Mouse (Mus musculus) cerebellum, adult 9-11 months (tissue): ENCODE measurements around the gene 4933411K16Rik.

Experiments used
- DNase-seq: peaks from one replicate; pipeline ENCODE4 v3.0.0; 2022

4933411K16Rik gene

GRCm38 (mm10) chr19:42036357-42036756 is 15.7 kb upstream of the 4933411K16Rik start:
- no peak for DNase-seq

DNA sequence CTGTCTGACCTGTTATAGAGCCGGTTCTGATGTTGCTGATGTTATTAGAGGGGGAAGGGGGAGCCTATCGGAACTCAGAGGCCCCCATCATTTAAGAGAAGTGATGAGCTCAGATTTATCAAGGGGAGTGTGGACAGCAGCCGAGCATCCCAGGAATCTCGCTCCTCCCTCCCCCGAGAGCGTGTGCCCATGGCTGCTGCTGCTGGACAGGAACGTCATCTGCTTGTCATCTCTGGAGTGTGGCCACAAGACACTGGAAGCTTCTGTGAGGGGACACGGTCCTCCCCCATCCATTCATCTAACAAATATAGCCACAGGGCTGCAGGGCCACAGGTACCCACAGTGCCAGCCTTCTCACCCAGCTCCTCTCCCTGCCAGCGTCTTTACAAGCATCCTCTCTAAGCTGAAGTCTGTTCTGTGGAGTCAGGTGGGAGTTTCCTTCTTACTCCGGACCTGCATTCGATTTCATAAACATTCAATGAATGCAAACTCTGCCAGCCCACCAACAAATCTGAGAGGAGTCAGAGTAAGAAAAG is 14.8 kb upstream of the 4933411K16Rik start:
- no peak for DNase-seq

DNA sequence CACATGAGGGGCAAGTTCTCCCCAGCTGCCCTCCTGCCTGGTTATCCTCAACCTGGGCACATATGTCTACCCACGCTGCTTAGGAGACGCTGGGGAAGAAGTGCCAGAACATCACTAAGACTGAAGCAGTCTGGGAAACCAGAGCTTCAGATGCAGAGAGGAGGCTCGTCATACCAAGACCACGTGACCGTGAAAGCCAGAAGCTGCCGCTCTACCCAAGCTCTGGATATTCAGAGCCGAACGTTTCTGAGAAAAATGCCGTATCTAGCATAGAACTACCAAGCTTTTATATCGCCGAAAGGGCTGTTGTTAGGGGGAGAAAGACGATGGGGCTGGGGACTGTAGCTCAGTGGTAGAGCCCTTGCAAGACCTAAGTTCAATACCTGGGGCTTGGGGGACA is 13.7 kb upstream of the 4933411K16Rik start:
- DNase-seq = no peak

DNA sequence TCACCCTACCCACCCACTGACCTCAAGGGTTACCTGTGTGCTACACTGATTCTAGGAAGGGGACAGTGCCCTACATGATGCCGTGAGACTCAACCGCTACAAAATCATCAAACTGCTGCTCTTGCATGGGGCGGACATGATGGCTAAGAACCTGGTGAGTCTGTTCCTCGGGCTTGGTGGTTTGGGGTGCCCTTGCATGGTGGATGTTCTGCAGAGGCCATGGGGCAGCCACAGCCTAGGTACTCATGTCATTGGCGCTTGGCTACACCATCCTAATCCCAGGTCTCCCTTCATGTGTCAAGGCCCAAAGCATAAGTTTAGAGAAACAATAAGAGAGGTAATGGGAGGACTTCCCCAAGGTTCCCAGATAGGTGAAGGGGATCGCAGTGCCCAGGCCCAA is 8.1 kb upstream of the 4933411K16Rik start:
- DNase-seq = no peak

DNA sequence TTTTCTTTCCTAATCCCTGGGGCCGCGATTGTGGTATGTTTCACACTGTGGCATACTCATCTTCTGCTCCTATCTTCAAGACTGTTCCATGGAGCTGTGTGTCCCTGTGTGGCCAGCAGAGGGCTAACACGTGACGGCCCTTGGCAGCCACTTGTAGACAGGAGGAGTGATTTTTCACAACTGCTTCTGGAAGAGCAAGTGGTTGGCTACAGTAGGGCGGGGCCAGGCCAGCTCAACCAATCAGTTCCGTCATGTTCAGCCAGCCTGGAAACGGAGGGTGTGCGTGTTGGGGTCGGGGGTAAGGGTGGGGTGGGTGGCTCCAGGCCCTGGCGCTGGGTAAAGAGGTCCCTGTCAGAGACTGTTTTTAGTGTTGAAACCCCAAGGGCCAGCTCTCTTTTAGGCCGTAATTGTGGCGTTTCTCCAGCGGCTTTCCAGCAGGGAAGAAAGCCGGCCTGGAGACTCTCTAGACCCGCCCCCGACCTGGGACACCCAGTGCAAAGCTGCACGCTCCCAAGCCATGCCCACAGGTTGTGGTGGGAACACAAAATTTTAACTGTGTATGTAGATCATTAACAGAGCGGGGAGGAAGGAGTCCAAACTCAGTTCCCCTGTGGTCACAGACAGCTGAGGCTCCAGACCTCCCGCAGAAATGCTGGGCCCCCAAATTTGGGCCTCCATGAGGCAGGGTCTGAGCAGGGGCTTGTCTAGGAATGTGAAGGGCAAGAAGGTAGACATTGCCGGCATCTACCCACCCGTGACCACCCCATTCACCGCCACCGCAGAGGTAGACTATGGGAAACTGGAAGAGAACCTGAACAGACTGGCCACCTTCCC is 6.6 kb upstream of the 4933411K16Rik start, which contains the start of gene Hoga1:
TSS of gene Hoga1 (plus strand) at position 342 of the 834 bp plus-strand sequence.
- no peak for DNase-seq

GRCm38 (mm10) chr19:42050251-42050650 is 1.8 kb upstream of the 4933411K16Rik start:
- no peak for DNase-seq

GRCm38 (mm10) chr19:42051351-42051750 is 697 bp upstream of the 4933411K16Rik start:
- no peak for DNase-seq

- no peak for DNase-seq
Measured at GRCm38 (mm10) chr19:42054255-42054654, 2.2 kb downstream of the 4933411K16Rik start.

DNA sequence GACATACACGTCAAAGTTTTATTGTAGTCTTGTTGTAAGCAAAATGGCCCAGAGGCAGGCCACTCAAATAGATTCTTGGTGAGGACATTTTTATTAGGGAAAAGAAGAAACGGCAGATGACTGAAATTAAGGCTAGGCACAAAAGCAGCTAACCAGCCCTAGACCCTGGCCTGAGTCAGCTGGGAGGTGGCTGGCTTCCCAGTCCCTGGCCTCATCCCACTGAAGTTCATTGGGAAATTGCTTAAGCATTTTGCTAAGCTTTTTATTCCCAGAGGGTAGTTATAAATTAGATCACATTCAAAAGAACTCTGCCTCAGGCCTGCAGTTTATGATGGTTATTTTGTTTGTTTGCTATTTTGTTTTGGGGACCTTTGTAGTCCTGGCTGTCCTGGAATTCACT is 3.8 kb downstream of the 4933411K16Rik start:
- DNase-seq = no peak

- no peak for DNase-seq
Measured at GRCm38 (mm10) chr19:42056719-42057409, 4.8 kb downstream of the 4933411K16Rik start.

- no peak for DNase-seq
Measured at GRCm38 (mm10) chr19:42058426-42058825, 6.4 kb downstream of the 4933411K16Rik start.

- DNase-seq = no peak
Measured at GRCm38 (mm10) chr19:42061443-42061842, 9.4 kb downstream of the 4933411K16Rik start.

DNA sequence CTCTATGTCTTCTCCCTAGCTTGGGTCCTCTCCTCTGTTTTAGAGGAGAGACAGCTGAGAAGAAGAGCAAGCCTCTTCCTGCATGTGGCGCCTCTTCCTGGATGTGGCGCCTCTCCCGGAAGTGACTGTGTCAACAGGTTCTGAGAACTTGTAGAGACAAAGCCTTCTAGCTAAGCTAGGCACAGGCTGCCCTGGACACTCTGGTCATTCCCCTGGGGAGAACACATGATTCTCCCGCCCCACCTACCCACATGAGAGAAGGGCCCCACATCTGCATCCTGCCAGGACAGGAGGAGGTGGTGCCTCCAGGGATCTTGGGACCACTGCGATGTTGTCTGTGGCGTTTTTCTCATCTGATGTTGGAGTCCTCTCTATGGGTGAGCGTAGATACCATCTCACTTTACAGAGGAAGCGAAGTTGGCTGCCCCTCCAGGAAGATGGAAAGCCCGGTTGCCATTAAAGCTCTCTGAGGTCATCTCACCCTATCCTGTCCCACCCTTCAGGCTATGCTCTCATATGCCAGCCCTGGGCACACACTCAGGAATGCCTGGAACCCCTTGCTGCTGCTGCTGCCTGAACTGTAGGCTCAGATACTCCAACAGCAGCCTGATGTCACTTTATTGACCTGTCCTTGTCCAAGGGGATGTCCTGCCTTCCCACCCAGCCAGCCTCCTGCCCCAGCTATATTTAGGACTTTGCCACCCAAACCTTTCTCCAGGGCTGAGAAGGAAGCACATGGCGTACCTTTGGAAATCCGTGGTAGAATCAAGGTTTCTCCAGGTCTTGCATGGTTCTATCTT is 16.6 kb downstream of the 4933411K16Rik start:
- no peak for DNase-seq

GRCm38 (mm10) chr19:42069241-42069525 is 17.1 kb downstream of the 4933411K16Rik start:
- DNase-seq = no peak

- DNase-seq = no peak
Measured at GRCm38 (mm10) chr19:42071221-42071620, 19.2 kb downstream of the 4933411K16Rik start.

- no peak for DNase-seq
Measured at GRCm38 (mm10) chr19:42071886-42072608, 20.0 kb downstream of the 4933411K16Rik start.

GRCm38 (mm10) chr19:42072802-42073201 is 20.8 kb downstream of the 4933411K16Rik start:
- no peak for DNase-seq

GRCm38 (mm10) chr19:42075051-42075450 is 23.0 kb downstream of the 4933411K16Rik start:
- no peak for DNase-seq

GRCm38 (mm10) chr19:42075992-42076391 is 23.9 kb downstream of the 4933411K16Rik start:
- no peak for DNase-seq

DNA sequence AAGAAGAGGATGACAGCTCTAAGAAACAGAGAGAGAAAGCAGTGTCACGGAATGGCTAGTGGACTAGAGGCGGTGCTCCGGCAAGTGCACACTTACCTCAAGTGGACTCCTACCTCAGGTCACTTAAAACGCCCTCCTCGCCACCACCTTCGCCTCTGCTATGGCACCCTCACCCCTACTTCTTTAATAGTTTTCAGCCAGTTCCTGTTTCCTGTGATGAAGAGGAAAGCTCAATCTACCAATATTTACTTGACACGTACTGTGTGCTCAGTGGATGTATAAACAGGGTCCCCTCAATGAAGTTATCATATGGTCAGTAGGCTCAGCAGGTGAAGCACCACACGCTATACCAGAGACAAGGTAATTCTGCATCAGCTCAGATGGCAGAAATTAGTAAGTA is 26.5 kb downstream of the 4933411K16Rik start:
- no peak for DNase-seq

GRCm38 (mm10) chr19:42079006-42079405 is 27.0 kb downstream of the 4933411K16Rik start:
- DNase-seq = no peak

- DNase-seq = no peak
Measured at GRCm38 (mm10) chr19:42079950-42080349, 27.9 kb downstream of the 4933411K16Rik start.

- no peak for DNase-seq
Measured at GRCm38 (mm10) chr19:42080469-42080868, 28.4 kb downstream of the 4933411K16Rik start.
